Mouse (Mus musculus): ENCODE data around the gene Map1lc3a.

The Map1lc3a gene

DNA sequence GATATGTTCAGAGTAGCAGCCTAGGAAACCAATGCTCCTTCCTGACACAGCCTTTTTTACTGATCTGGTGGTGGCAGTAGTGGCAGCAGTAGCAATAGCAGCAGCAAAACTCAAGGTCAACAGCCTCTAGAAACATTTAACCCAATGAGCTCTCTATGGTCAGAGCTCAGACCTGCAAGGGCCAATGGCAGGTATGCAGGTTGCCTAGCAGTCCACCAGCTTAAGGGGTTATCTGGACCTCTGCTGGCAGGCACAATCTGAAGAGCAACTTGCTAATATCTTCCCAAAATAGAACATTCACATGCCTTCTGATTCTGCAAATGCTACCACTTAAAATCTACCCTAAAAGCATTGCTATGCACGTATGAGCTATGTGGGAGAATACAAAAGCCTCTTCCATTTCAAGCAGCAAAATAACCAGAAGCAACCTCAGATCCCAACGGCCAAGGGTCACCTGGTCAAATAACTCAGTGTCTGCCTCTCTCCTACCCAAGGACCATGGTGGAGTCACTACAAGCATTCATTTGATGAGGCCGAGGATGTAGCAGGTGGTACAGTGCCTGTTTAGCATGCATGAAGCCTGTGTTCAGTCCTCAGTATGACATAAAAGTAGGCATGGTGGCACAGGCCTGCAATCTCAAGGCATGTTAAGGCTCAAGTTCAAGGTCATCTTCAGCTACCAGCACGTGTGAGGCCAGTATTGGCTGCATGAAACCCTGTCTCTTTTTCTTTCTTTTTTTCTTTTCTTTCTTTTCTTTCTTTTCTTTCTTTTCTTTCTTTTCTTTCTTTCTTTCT, 11.6 kb downstream of the Map1lc3a start:
- DNase-seq: no peak

DNA sequence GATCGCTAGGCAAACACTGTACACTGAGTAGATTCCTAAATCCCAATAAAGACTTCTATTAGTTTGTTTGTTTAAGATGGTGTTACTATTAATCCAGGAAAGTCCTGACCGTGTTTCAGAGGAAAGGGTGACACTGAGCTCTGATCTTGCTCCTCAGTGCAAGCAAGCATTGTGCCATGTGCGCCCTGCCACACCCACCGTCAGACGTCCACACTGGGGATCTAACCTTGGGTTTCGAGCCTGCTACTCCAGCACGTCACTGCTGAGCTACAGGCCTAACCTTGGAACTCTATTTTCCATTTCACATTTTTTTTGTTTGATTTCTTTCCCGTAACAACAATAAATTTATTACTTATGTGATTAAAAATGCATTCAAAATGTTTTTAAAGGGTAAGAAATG, 14.0 kb downstream of the Map1lc3a start:
- no peak for DNase-seq

DNA sequence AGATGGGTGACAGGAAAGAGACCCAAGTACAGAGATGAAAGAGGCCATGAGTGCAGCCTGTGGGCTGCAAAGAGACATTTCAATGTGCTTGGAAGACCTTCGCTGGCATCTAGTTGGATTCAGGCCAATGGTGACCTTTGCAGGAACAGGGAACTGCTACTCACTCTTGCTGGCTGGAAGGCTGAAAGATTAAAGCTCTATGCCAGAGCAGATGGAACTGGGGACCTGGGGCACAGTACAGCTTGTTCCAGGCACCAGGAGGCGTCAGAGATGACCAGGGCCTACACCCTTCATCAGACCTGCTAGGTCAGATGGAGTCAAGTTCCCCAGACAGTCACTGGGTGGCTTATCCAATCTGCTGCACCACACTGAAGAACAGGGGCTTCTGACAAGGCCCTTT, 17.3 kb downstream of the Map1lc3a start:
- DNase-seq: no peak

DNA sequence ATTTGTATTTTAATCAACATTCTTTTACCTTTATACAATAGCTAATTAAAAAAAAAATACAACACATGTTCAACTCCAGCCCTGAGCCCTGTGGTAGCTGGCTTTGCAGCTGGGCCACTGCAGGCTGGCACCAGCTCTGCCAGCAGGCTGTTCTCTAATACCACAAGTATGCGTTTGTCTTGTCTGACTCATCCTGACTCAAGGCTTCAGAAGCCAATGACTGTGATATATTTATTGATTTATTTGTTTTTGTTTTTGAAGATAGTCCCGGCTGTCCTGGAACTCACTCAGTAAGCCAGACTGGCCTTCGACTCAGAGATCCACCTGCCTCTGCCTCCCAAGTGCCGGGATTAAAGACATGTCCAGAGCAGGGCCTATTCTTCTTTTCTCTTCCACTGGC, 17.8 kb downstream of the Map1lc3a start:
- no peak for DNase-seq

DNA sequence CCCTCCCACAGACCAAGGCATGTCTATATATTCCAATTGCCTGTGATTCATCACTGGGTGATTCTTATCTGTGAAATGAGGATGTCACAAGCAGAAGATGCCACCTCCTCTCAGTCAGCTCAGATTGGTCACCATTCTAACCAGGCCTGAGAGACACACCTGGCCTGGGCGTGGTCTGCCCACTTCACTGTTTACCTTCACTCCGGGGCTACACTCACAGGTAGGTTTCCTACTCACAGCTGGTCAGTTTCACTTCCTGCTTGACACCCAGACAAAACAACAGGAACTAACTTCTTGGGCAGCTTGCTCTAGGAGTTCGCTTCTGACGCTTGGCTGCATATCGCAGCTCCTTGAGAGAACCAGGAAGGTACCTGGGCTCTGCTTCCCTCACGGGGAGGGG, 19.4 kb downstream of the Map1lc3a start:
- DNase-seq: peak; percentile 50

DNA sequence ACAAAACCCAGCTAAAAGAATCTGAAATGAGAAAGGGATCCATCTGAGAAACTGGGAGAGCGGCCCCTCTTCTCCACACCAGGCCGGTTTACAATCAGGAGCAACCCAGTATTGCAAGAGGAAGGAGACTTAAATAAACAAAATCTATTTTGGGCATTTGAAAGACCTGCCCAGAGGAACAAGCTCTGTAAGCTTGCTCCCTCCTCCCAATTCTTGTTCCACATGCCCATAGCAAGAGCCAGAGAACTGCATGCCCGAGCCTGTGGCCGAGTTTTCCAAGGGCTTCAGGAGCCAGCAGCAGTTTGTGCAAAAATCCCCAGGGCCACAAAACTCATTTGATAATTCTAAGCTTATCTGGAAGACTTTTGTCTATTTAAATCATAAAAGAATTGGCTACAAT, 23.5 kb downstream of the Map1lc3a start:
- DNase-seq: peak; percentile 63

DNA sequence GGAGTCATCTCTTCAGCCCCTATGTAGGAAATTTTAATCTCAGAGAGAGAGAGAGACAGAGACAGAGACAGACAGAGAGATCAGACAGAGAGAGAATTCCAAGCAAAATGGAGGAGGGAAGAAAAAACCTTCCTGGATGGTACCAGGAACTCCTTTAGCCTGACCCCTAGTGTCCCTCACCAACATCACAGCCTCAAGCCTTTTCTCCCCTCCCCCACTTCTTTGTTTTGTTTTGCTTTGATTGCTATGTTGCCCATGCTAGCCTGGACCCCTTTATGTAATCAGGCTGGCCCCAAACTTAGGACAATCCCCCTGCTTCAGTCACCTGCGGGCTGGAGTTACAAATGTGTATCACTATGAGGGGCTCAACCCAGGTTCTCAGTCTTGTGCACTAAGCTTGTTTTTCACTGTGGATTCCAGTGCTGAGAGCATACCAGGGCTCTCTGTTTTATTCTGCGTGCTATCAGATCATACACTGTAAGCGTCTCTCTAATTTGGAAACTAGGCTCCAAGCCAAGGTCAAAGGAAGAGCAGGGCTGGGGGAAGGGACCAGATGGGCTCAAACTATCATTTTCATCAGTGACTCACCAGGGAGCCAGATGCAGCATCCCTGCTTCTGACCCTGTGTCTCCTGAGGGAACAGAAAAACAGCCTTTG, 33.0 kb downstream of the Map1lc3a start:
- DNase-seq: peak; percentile 74

DNA sequence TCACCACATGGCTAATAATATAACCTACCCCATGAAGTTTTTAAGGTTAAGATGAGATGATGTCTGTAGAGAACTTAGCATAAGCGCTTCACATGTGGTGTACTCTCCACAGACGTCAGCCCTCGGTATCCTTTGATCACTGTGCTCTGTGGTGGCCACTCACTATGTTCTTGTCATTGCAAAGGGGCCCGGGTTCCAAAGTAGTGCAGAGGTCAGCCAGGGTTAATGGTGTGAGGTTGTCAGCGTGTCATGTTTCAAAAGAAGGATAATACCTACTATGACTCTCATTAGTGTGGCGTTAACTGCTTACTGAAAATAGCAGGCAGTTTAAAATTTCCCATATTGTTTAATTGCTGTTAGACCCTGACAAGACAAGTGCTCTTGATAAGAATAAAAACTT, 37.6 kb downstream of the Map1lc3a start:
- DNase-seq: no peak

DNA sequence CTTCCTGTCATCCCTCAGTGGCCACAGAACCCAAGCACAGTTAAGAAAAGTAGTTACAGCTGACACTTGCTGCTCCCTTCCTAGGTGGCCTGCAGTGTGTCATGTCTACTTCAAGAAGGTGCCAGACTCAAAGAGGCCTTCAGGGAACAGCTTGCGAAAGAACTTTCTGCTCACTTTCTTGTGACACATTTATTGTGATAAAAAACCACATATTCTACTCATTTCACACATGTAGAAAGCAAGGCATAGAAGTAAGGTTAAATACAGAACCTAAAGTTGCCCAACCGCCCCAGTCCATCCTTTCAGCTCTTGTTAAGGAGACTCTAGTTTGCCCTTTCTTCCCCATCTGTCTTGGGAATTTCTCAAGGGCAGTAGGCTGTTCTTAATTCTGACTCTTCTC, 42.5 kb downstream of the Map1lc3a start:
- DNase-seq: no peak

DNA sequence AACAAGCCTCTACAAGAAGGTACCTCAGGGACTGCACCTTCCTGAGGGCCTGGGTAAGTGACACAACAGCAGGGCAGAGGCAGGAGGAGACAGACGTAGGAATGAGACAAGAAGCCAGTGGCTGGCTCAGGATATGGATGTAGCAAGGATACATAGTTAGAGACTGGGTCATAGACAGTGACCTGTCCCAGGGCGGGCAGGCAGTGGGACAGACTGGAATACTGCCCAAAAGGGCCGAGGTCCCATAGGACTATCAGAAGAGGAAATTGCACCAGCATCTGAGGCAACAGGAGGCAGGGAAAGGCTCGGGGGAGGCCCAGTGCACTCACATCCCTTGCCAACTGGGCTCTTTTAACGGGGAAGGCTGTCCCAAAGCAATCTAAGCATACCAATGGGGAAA, 44.5 kb downstream of the Map1lc3a start:
- no peak for DNase-seq

DNA sequence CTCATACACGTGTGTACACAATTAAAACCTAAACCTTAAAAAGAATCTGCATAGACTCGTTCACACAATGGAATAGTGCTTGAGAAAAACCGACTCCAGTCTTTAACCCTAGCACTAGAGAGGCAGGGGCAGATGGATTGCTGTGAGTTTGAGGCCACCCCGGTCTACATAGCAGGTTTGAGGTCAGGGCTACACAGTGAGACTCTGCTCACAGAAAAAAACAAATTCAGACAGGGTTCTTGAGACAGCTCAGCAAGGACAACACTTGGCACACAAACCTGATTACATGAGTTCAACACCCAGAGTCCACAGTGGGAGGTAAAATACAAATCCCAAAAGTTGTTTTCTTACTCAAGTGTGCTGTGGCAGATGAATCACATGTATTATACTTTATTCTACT, 49.9 kb downstream of the Map1lc3a start:
- DNase-seq: no peak

Data from lung, postnatal 36 days (tissue).